Mouse (Mus musculus): Measurements from ENCODE around the gene Sptbn1.

DNA sequence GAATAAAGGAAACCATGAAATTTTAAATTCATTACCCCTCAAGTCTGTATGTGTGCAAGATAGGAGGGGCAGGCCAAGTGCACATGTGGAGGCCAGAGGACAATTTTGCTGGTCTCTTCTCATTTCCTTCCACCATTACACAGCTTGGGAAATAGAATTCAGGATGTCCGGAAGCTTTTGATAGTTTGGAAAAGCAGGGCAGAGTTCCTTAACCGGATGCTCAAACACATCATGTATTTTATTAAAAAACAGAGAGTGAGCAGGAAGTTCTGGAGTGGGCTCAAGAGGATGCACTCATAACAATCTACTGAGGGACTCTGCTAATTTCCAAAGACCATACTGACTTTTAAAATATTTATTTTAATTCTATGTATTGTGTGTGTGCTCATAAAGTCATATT, 4.3 kb downstream of the Sptbn1 start:
- TF ChIP-seq CTCF (IDR thresholded peaks at IDR 0.05; ENCODE audit: low read depth) (no peak), EP300 (IDR thresholded peaks at IDR 0.05; ENCODE audit: low read depth) (peak; percentile 57; the same call in 1 of the 2 replicates)

Data from heart, postnatal 0 days (tissue).